In the genomic region with DNA sequence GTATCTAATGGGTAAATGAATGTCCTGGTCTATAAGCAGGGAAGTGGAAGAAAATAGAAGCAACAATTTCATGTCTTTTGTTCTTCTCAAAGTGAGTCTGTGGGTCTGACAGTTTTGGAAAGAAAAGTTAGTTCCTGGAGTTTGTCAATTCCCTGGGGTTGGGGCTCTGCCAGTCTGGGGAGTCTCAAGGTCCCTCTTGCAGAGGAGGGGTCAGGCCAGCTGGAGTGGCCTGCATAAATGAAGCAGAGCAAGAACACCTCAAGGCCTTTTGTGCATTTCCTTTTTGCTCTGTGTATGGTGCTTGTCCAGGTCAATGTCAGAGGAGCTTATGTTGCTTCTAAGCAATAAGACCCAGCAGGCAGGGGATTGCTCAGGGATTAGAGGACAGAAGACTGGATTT, we compare ENCODE assay signal across 23 mouse cellular contexts. TPM values are rescaled to one million over a fixed set of nuclear protein-coding genes. Genes with fewer than 3 reads are reported as not detected.
A peak's percentile ranks its signal among the peaks of the same experiment; 100 is the strongest.
DNase-seq lines count a peak whose midpoint lies in the region; ATAC-seq lines count a peak whose summit lies in the region.
"Had no signal": no experiment of that assay in that cellular context is flagged by ENCODE, and none has a peak within 500 bp of the region (broad histone marks: within the 10 kb centered on the region; RNA-seq: fewer than 3 reads in every experiment).

No protein-coding gene starts in this region.

- no peak for ATAC-seq in midbrain, embryonic 11.5 days (ENCODE audit: low FRiP score)
- no peak for ATAC-seq in forebrain, embryonic 16.5 days
- ATAC-seq: forebrain, embryonic 14.5 days had no signal

- no peaks in the 10 kb centered on the region for H3K9me3 ChIP-seq in midbrain, embryonic 10.5 days (replicated peaks)
- no peaks in the 10 kb centered on the region for H3K9me3 ChIP-seq in midbrain, embryonic 11.5 days (ENCODE audit: control insufficient read depth, low read length)
- H3K9me3 ChIP-seq in forebrain, embryonic 16.5 days (ENCODE audit: control insufficient read depth, low read length), result no peaks in the 10 kb centered on the region
- H3K9me3 ChIP-seq: embryonic facial prominence, embryonic 15.5 days; forebrain, embryonic 10.5 days; heart, embryonic 10.5 days had no signal

- peaks cover 4% of the 10 kb centered on the region; the same call in 1 of the 2 replicates for H3K4me1 ChIP-seq in midbrain, embryonic 10.5 days
- no peaks in the 10 kb centered on the region for H3K4me1 ChIP-seq in midbrain, embryonic 11.5 days (ENCODE audit: control insufficient read depth, insufficient read depth, low read length)
- no peaks in the 10 kb centered on the region for H3K4me1 ChIP-seq in forebrain, embryonic 16.5 days (replicated peaks; ENCODE audit: control insufficient read depth, insufficient read depth, low read length)
- H3K4me1 ChIP-seq: embryonic facial prominence, embryonic 15.5 days; forebrain, embryonic 10.5 days; heart, embryonic 10.5 days had no signal

- DNase-seq in midbrain, embryonic 10.5 days (ENCODE audit: low spot score), result peak; percentile 15
- no peak for DNase-seq in midbrain, embryonic 11.5 days (ENCODE audit: low spot score, missing footprints)
- DNase-seq in adrenal gland, adult (ENCODE audit: inconsistent age in 2 of 2, low spot score in 1 of 2), result peak; percentile 64 to 85
- peak; percentile 71 for DNase-seq in adrenal gland, postnatal 10 days
- DNase-seq in testis, postnatal 10 days (ENCODE audit: low spot score), result peak; percentile 53
- DNase-seq in thymus, adult 18-20 months, result no peak
- DNase-seq: cerebellum, adult 8-10 months; cerebellum, postnatal 14 days; embryo, embryonic 11 days; gastrocnemius, postnatal 36 days; heart, adult 18-20 months; heart, postnatal 10 days had no signal

- peaks cover 11% of the 10 kb centered on the region; the same call in 1 of the 2 replicates for H3K27me3 ChIP-seq in midbrain, embryonic 10.5 days (ENCODE audit: low read depth, poor library complexity, severe bottlenecking)
- no peaks in the 10 kb centered on the region; the same call in 1 of the 2 replicates for H3K27me3 ChIP-seq in midbrain, embryonic 11.5 days (ENCODE audit: control insufficient read depth, insufficient read depth, low read length)
- H3K27me3 ChIP-seq in forebrain, embryonic 16.5 days (replicated peaks; ENCODE audit: control insufficient read depth, insufficient read depth, low read length), result no peaks in the 10 kb centered on the region
- H3K27me3 ChIP-seq: embryonic facial prominence, embryonic 15.5 days had no signal

- H3K36me3 ChIP-seq in midbrain, embryonic 10.5 days, result no peaks in the 10 kb centered on the region
- no peaks in the 10 kb centered on the region for H3K36me3 ChIP-seq in midbrain, embryonic 11.5 days (ENCODE audit: control insufficient read depth, insufficient read depth, low read length)
- H3K36me3 ChIP-seq in forebrain, embryonic 16.5 days (ENCODE audit: control insufficient read depth, insufficient read depth), result no peaks in the 10 kb centered on the region
- H3K36me3 ChIP-seq: embryonic facial prominence, embryonic 15.5 days; forebrain, embryonic 10.5 days; heart, embryonic 10.5 days had no signal

- no peak overlapping the region for H3K4me2 ChIP-seq in midbrain, embryonic 11.5 days
- H3K4me2 ChIP-seq in forebrain, embryonic 16.5 days (ENCODE audit: low read length), result no peak overlapping the region
- H3K4me2 ChIP-seq: embryonic facial prominence, embryonic 15.5 days; hindbrain, embryonic 14.5 days had no signal

- H3K4me3 ChIP-seq in midbrain, embryonic 10.5 days, result no peak overlapping the region
- H3K4me3 ChIP-seq in midbrain, embryonic 11.5 days (ENCODE audit: low read depth, low read length), result no peak overlapping the region
- H3K4me3 ChIP-seq in forebrain, embryonic 16.5 days (replicated peaks; ENCODE audit: low read length), result no peak overlapping the region
- H3K4me3 ChIP-seq: embryonic facial prominence, embryonic 15.5 days; erythroblast, embryonic 14.5 days; forebrain, embryonic 10.5 days; heart, embryonic 10.5 days had no signal

- H3K27ac ChIP-seq in midbrain, embryonic 10.5 days (replicated peaks), result no peak overlapping the region
- no peak overlapping the region for H3K27ac ChIP-seq in midbrain, embryonic 11.5 days (ENCODE audit: low read depth, low read length)
- H3K27ac ChIP-seq in forebrain, embryonic 16.5 days (ENCODE audit: low read length), result no peak overlapping the region
- H3K27ac ChIP-seq: embryonic facial prominence, embryonic 15.5 days; forebrain, embryonic 10.5 days; heart, embryonic 10.5 days; hindbrain, embryonic 14.5 days had no signal

- H3K9ac ChIP-seq in midbrain, embryonic 11.5 days (ENCODE audit: low read length), result no peak overlapping the region
- H3K9ac ChIP-seq in forebrain, embryonic 16.5 days (replicated peaks; ENCODE audit: low read depth, low read length), result no peak overlapping the region
- H3K9ac ChIP-seq: embryonic facial prominence, embryonic 15.5 days; hindbrain, embryonic 14.5 days had no signal

RNA-seq across cellular contexts. Expression of gene Lhcgr, which starts 11.7 kb away (rescaled TPM):
- polyA plus RNA-seq in midbrain, embryonic 10.5 days (2016; fragmentation: Nextera tagmentation; extraction: Ambion mirVana), result 0.24 and 0.25 TPM in 2 replicates
- 0.37 and 0.46 TPM in 2 replicates for polyA plus RNA-seq in midbrain, embryonic 11.5 days (2014; fragmentation: Nextera tagmentation; extraction: Ambion mirVana)
- total RNA-seq in adrenal gland, postnatal 10 days (2021), result under 1 TPM in 1 of 2 experiments, not detected in 1; 0.18 TPM
- 1.6 and 3.2 TPM in 2 replicates for polyA plus RNA-seq in forebrain, embryonic 16.5 days (2015; fragmentation: Nextera tagmentation; extraction: Ambion mirVana)
- total RNA-seq: gastrocnemius, adult 8-10 months; gastrocnemius, postnatal 36 days; MEL had no signal
- polyA plus RNA-seq: C2C12; embryonic facial prominence, embryonic 15.5 days; erythroblast, embryonic 14.5 days; forebrain, embryonic 10.5 days; heart, embryonic 14.5 days had no signal

Comparison
In these comparisons a context has a peak if more than half of its experiments do, and no peak if none do; other contexts are left out.
1. DNase-seq: peak in midbrain, embryonic 10.5 days (single experiment), adrenal gland, adult (2 of 2), adrenal gland, postnatal 10 days (single experiment) and testis, postnatal 10 days (single experiment); none in midbrain, embryonic 11.5 days (single experiment) and thymus, adult 18-20 months (0 of 2).